Mouse (Mus musculus) heart, adult 2 months (tissue): ENCODE measurements around the gene Dtd1.

Experiments
- CTCF ChIP-seq: fragments of 200-600 bp; IDR thresholded peaks from 2 replicates; pipeline ENCODE4 v1.8.1; 2022; ENCODE audit warnings: antibody characterized with exemption, mild to moderate bottlenecking, moderate library complexity
- POLR2A ChIP-seq: fragments of 200-500 bp; IDR thresholded peaks from 2 replicates; pipeline ENCODE4 v1.6.1; 2011; ENCODE audit warnings: mild to moderate bottlenecking, low read depth, low read length, control low read depth; ENCODE audit not compliant: insufficient read depth

- TF ChIP-seq CTCF (no peak), POLR2A (no peak)
These were observed 179.6 kb downstream of the Dtd1 start for GRCm38 (mm10) chr2:144779263-144779662.
